Mouse (Mus musculus): ENCODE data around the gene Nr2c2.
"Not testable (repeated sequence)": the region's sequence is repeated elsewhere in the genome, so short reads cannot be mapped to it uniquely, and the experiment has no call there.

The Nr2c2 gene

DNA sequence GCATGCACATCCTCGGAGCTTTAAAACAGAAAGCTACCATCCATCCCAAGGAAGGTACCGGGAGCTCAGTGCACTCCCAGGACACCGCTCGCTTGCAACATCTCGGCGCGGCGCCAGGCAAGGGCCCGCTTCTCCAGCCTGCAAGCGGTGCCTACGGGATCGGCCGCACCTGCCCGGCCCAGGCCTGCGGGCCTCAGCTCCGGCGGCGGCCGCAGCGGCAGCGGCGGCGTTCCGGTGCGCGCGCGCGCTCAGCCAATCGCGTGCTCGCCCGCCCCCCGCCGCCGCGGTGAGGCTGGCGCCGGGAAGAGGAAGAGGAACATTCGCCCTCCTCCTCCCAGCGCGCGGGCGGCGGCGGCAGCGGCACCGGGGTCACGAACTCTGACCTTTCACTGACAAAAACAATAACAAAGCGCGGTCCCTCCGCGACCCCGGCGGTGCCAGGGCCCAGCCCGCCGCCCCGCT is at the start of gene Nr2c2:
Gene Nr2c2 (plus strand): TSS at position 261 of the 462 bp plus-strand sequence.
- peak; percentile 86 to 91 for DNase-seq

DNA sequence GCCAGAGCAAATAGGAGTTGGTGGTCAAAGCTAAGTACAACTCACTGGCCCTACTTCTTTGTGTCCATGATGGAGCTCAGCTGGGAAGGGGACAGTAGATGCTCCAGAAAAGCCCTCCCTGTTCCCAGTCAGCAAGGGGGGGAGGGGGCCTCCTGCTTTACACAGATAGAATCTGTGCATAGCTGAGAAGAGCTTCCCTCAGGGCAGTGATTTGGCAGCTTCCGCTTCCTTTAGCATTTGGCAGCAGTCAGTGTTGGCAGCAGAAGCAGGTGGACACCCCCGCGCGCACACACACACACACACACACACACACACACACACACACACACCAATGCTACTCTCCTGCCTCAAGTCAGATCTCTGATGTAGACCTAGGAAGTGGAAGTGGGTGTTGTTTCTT is 49.1 kb upstream of the Nr2c2 start:
- peak; percentile 55 to 62 for DNase-seq

DNA sequence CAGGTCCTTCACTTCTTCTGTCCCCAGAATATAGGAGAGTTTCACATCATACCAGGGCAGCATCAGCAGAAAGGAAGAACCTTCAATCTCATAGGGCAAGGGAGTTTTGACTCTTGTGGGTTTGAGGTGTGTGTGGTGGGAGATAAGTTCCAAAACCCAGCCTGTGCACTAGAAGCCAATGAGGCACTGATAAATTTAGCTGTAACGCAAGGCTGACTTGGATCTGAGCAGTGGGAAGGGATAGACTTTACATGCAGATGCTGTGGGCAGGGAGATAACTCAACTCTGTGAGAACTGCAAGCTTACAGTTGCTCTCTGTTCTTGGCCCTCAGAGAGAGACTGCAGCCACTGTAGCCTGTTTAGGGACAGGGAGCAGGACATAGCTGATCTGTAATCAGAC is 48.3 kb upstream of the Nr2c2 start:
- no peak for DNase-seq

DNA sequence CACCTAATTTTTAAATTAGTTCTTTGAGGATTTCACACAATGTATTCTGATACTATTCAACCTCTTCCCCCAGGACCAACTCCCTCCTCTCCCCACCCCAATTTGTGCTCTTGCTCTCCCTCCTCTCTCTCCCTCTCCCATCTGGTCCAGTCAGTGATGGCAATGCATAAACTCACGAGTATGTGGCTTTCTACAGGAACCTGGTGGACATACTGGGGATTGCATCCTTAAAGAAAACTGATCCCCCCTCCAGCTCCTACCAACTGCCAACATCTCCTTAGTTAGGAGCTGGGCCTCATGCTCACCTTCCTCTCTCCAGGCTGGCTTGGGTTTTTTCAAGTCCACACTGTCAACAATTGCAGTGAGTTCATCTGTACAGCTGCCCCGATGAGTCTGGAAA is 33.4 kb upstream of the Nr2c2 start:
- no peak for DNase-seq

DNA sequence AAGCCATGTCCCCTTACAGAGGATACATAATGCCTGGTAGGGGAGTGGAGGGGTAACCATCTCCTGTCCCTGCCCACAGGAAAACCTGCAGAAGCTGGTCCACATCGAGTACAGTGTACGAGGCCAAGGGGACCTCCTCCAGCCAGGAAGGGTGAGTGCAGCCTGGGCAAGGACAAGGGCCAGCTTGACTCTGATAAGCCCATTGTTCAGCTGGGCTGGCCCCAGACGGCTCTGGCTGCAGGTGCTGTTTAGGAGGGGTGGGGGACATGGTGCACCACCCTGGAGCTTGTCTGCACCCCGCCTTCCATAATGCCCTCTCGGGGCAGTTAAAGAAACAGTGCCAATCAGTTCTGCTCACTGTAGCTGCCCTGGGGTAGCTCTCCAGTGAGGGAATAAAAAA is 29.5 kb upstream of the Nr2c2 start:
- DNase-seq = no peak

DNA sequence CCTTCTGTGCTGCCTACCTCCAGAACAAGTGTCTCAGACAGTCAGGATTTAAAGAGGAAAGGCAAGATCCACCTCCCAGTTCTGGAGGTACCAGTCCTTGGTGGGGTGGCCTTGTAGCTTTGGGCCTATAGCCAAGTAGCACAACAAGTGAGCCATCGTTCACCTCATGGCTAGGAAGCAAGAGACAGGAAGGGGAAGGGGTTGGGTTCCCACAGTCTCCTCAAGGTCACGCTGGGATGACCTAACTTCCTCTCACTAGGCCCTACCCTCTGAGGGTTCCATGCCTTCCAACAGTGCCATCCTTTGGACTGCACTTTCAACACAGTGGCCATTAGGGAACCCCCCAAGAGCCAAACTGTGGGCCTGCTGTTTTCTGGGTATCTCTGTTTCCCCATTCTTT is 27.7 kb upstream of the Nr2c2 start:
- DNase-seq = no peak

DNA sequence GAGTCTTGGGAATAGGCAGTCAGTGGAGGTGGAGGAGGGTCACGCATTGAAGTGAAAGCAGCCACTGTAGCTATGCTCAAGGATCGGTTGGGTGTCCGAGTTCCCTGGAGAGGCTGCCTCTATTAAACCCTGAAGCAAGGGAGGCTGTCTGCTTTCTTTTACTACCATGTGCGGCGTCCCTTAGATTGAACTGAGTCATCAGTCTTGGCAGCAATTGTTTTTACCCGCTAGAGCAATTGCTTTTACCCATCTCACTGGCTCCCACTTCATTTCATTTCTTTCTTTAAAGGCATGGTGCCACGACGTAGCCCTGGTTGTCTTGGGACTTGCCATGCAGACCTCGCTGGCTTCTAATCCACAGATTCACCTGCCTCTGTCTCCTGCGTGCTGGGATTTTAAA is 27.1 kb upstream of the Nr2c2 start:
- no peak for DNase-seq

DNA sequence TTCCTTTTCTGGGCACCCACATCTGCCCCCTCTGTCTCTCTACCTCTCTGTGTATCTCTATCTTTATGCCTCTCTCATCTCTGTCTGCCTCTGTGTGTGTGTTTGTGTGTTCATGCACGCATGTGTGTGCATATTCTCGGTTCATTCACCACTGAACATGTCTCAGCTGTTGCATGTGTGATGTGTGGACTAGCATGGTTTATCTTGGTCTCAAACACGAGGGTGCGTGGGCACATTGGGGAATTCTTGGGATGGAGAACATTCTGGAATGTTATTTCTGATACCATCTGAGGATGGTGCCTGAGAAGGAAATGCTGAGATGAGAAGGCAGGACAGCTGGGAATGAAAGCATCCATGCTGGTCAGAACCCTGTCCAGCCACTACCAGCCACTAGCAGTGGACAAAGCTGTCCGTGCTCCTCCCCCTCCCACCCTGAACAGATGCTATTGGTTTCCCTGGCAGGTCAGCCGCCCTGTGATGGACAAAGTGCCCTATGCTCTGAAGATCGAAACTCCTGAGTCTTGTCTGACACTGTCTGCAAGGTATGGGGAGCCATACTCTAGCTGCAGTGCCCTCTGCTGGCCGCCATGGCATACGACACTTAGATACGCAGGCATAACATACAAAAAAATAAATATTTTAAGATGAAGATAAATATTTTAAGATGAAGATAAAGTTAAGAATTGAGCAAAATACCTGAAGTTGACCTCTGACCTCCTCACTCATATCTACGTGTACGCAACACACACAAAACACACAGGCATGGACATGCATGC is 25.3 kb upstream of the Nr2c2 start:
- DNase-seq = peak; percentile 81

DNA sequence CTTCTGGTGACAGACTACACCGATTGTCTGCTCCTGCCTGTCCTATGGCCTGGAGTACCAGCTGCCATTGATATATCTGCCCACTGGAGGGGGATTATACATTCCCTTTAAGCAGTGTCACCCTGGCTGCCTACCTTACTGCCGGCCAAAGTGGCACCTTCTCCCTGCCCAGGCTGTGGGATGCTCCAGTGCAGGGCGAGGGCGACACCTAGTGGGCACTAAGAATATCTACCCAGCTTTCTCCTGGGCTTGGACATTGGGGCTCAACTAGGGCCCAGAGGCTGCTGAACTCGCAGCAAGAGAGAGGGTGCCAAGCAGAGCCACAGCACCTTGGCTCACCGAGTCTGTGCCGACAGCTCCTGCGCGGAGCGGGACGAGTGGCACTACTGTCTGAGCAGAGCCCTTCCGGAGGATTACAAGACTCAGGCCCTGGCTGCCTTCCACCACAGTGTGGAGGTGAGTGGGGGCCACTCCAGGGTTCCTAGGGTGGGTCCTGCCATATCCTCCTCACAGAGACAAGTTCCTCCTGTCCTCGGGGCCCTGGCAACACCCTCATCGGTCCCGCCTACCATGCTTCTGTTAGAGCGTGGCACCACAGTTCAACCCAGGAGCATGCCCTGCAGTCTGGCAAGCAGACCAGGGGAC is 23.9 kb upstream of the Nr2c2 start:
- DNase-seq = peak; percentile 82 to 84

DNA sequence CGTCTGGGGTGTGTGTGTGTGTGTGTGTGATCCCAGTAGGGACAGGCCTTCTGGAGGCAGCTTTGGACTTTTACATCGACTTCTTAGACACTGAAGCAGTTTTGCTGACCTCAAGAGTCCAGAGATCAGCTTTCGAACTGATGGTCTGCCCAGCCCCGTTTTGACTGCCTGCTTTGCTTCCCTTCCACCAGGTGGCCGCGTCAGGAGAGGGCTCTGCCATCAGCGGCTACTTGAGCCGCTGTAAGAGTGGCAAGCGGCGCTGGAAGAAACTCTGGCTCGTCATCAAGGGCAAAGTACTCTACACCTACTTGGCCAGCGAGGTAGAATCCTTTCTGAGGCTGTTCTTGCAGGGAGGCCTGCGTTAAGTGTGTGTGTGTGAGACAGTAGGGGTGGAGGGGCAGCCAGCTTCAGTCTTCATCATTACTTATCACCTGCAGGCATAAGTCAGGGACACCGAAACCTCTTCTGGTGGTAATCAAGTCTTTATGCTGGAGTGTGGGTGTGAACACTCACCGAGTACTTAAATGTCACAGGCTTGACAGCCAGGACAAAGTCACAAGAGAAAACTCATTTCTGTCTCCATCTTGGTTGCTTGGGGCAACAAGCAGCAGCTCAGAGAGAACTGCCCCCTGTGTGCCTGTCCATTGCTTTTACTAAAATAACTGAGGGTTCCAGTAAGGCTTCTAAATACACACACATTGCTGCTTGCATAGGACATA is 19.9 kb upstream of the Nr2c2 start:
- peak; percentile 43 to 68 for DNase-seq

DNA sequence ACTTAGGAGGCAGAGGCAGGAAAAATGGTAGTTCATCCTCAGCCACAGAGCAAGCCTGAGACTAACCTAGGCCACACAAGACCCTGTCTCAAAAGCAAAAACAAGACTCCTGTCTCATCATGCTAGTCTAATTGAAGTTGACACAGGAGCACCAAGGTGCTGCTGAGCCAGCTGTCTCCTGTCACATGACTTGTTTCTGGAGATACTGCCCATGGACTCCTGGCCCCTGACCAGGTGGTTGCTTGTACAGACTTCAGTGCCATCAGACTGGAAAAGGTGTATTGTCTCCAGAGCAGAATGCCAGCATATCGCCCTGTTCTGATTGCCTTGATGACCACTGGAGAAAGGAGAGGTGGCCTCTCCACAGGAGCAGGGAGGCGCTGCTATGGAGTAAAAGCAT is 10.5 kb upstream of the Nr2c2 start:
- no peak for DNase-seq

DNA sequence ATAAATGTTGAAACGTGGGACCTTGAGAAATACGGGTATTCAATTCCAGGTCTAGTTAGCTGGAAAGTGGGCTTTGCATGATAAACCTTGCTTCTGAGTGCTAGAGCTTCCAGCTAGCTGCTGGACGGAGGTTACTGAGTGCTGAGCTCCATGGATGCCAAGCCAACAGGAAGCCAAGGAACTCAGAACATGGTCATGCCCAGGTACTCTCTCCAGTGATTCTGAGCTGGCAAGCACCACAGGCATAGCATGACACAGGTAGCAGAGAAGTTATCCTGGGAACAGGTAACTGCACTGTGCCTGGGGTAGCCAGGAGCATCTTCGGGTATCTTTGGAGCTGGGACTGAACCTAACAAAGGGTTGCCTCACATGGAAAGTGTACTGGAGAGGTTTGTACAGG is 8.4 kb upstream of the Nr2c2 start:
- no peak for DNase-seq

DNA sequence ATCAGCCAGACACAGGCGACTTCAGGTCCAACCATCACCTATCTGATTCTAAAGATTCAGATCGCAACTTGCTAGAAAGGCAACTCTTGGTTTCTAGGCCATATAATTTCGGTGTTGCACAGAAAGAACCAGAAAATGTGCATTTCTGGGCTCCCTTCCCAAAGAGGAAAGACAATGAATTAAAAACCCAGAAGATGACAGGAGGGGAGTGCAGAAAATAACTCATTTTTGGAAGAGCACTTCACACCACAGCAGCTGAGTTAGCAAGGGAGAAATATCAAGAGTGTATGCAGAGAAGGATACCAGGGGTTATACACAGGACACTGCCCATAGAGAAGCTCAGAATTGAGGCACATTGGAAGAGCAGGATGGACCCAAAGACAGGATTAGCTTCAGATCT is 6.3 kb upstream of the Nr2c2 start:
- no peak for DNase-seq

DNA sequence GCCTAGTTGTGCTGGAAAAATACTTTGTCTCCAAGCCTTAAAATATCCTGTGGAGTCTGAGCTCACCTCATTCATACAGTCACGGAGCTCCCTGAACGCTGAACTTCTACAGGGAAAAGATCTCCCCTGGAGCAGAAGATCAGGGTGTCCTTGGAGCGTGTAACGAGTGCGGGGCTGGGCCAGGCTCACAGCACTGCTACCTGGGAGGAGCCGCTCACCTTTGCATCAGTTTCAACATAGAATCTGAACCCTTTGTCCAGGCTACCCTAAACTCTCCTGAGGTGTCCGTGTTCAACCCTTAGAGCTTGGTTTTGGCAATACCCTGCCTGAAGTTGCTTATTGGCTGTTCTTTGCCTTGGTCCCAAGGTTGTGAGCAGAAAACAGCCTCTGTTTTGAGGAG is 2.0 kb upstream of the Nr2c2 start:
- not testable (repeated sequence) for DNase-seq

DNA sequence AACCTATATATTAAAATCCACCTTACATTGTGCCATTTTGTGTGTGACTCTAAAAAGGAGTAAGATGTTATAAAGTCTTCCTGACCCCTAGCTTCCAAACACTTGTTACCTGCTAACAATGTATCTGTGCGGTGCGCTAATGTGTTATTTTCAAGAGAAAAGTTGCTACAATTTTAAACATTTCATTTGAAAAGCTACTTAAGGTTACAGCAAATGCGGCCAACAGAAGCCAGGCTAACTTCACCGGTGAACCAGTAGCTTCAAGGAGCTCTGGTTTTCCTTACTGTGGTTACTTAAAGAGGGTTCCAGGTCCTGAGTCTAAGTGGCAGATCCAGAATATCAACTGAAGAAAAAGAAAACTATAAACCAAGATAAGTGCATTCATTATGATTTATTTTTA is 1.2 kb upstream of the Nr2c2 start:
- no peak for DNase-seq

DNA sequence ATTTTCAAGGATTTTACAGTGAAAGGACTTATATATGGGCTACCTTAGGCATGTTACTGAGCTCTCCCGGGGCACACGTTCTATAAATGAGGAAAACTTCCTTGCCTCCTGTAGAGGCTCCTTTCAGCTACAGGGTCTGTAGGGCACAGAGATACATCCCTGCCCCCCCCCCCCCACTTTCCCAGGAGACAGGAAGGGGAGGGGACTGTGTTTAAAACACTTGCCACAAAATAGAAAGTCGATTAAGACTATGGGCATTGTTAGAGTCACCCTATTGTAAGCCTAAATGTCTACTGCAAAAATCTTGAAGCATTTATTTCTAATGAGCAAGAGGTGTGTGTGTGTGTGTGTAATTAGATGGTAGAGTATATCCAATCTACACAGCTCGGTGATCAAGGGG is 693 bp upstream of the Nr2c2 start:
- no peak for DNase-seq

DNA sequence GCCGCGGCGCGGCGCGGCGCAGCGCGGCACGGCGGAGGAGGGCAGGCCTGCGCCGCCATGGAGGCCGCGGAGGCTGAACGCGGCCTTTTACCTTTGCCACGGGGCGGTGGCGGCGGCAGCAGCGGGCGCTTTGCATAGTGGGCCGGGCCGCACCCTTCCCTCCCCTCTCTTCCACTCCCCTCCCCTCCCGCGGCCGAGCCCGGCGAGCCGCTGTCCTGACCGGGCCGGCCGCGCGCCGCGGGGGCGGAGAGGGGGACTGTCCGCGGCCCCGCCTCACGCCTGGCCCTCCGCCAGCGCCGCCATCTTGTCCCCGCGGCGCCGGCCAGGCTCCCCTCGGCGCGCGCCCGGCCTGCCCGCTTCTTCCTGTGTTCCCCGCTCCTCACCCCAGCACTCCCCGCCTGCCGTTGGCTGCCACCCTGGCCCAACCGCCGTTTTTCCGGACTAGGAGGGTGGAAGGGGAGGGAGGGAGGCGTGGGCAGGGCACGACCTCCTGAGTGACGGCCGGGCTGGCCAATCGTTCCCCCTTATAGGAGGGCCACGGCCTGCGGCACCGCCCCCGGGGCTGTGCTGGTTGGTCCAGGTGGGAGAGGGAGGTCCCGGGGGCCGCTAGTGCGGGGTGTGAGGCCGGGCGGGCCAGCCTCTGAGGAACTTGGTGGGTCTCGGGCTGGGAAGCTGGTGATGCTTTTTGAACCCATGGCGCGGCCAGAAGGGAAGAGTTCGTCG is 738 bp downstream of the Nr2c2 start:
- DNase-seq = peak; percentile 100

DNA sequence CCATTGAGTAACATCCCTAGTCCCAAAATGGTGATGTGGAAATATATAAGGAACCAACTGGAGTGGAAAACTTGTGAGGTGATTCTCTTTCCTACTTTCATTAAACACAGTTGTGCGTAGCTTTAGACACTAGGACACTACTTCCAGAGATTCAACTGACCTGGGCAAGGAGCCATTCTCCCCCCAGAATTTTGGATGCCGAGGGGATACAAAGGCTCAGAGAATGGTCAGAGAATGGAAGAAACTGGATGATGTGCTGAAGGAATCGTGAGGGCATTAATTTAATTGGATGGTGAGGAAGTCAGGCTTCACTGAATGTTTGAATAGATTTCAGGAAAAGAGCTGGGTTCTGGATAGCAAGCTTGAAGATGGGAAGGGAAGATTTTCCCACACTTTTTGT is 1.5 kb downstream of the Nr2c2 start:
- no peak for DNase-seq

DNA sequence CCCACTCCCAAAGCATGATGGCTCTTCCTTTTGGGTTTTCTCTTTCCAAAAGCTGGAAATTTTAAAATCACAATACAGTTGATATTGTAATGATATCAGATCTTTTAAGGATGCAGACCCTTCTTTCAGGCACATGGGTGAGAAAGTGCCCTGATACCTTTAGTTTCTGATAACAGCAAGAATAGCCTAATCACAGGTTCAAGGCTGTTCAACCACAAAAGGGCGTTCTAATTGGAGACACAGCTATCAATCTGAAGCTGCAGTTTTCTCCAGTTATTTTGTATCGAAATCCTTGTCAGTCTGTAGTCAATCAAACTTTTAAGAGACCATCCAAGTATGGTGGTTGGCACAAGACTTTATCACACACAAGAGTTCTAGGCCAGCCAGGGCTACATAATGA is 2.7 kb downstream of the Nr2c2 start:
- DNase-seq = no peak

DNA sequence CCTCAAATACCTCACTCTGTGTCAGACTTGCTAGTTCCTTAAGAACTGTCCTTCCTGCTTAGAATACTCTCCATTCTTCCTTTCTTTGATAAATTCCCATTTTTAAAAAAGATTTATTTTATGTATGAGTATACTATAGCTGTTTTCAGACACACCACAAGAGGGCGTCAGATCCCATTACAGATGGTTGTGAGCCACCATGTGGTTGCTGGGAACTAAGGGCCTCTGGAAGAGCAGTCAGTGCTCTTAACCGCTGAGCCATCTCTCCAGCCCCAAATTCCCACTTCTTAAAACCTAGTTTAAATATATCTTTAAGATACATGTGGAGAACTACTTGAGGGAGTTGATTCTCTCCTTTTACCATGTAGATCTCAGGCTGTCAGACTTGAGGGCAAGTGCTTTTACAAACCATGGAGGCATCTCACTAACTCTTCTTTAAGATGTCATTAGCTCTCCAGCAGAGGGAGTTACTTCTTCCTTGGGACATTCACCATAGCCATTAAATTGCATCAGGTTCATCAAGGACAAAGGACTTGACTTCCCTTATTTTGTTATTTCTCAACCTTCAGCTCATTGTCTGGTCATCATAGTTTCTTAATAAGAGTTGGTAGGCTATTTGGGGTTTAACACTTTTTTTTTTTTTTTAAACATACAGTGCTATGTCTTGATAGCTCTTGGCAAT is 9.6 kb downstream of the Nr2c2 start:
- no peak for DNase-seq

DNA sequence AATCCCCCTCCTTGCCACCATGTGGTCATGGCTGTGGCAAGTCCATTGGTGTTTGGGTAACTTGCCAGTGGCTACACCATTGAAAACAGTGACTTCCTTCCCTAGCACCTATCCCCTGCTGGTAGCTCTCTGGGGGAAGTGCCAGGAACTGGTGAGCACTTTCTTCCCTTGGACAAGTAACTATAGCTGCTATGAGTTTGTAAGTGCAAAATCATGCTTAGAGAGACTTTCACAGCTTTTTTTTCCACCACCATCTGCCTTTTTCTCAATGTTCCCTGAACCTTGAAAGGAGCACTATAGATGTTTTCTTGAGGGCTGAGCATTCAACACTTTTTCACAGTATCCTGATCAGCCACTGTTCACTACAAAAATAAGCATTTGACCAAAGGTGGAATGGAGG is 33.4 kb downstream of the Nr2c2 start:
- DNase-seq = no peak

DNA sequence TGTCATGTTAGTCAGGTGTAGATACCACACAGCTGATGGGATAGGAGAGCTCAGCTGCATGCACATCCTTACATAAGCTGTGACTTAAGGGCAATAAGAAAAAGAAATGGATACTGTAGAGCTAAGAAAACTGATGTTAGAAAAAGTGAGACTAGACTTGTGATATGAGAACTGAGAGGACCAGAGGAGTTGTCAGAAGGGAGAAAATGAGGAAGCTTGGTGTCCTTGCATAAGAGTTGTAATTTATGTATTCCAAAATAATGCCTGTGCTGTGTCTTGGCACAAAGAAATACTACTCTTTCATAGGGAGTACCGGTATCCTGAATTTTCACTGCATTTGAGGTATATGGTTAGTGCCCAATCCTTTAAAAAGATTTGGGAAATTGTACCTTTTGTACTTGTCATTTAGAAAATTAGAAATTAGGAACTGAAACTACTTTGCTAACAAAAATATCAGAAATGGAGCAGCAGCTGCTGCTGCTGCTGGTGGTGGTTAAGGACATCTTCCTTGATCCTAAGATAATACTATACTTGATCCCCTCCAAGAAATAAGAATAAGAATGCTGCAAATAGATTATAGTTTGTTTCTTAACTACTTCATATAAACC is 35.8 kb downstream of the Nr2c2 start:
- no peak for DNase-seq
